Mouse (Mus musculus): ENCODE measurements around the gene Slc22a4. TPM values are rescaled to one million over a fixed set of nuclear protein-coding genes. Genes with fewer than 3 reads are reported as not detected.

Gene Slc22a4
- 1 to 10 TPM; 4.2 to 4.6 TPM for total RNA-seq (2021)

GRCm38 (mm10) chr11:54028044-54028951, at the start of gene Slc22a4:
Gene Slc22a4, minus strand, starts transcription at chr11:54028090.
- peak; percentile 78 to 80 for DNase-seq
- intact Hi-C loops (cut with DNase I) = loop anchor here (2.0 kb wide), 1 partner anchor 25 kb away; no protein-coding TSS in a partner anchor

GRCm38 (mm10) chr11:54076101-54076500, 48.2 kb upstream of the Slc22a4 start:
- intact Hi-C loops (cut with DNase I) = no loop called here
- DNase-seq = no peak

- intact Hi-C loops (cut with DNase I) = no loop called here
These were observed 47.5 kb upstream of the Slc22a4 start for GRCm38 (mm10) chr11:54075353-54075752.

GRCm38 (mm10) chr11:54073291-54073690, 45.4 kb upstream of the Slc22a4 start:
- intact Hi-C loops (cut with DNase I) = no loop called here
- DNase-seq = no peak

More at GRCm38 (mm10) chr11:54075353-54075752, 47.5 kb upstream of the Slc22a4 start:
- DNase-seq = no peak

- no peak for DNase-seq
- intact Hi-C loops (cut with DNase I) = no loop called here
These were observed 44.0 kb upstream of the Slc22a4 start for GRCm38 (mm10) chr11:54071726-54072445.

- DNase-seq = peak in 1 of 2 experiments; percentile 62
- intact Hi-C loops (cut with DNase I) = no loop called here
These were observed 40.9 kb upstream of the Slc22a4 start, which contains the start of gene Pdlim4 for GRCm38 (mm10) chr11:54068520-54069371. Gene Pdlim4, minus strand, starts transcription at chr11:54069014.

- no peak for DNase-seq
- intact Hi-C loops (cut with DNase I) = no loop called here
These were observed 40.2 kb upstream of the Slc22a4 start for GRCm38 (mm10) chr11:54067996-54068519.

- DNase-seq = no peak
- intact Hi-C loops (cut with DNase I) = no loop called here
These were observed 39.6 kb upstream of the Slc22a4 start for GRCm38 (mm10) chr11:54067318-54067995.

- intact Hi-C loops (cut with DNase I) = no loop called here
- no peak for DNase-seq
These were observed 38.5 kb upstream of the Slc22a4 start for GRCm38 (mm10) chr11:54066400-54066799.

- DNase-seq = no peak
- intact Hi-C loops (cut with DNase I) = no loop called here
These were observed 38.0 kb upstream of the Slc22a4 start for GRCm38 (mm10) chr11:54065915-54066178.

- intact Hi-C loops (cut with DNase I) = no loop called here
- DNase-seq = peak in 1 of 2 experiments; percentile 31
These were observed 37.4 kb upstream of the Slc22a4 start for GRCm38 (mm10) chr11:54065106-54065914.

GRCm38 (mm10) chr11:54064412-54064978, 36.6 kb upstream of the Slc22a4 start:
- DNase-seq = no peak

GRCm38 (mm10) chr11:54063472-54063775, 35.5 kb upstream of the Slc22a4 start:
- intact Hi-C loops (cut with DNase I) = no loop called here

More at GRCm38 (mm10) chr11:54064412-54064978, 36.6 kb upstream of the Slc22a4 start:
- intact Hi-C loops (cut with DNase I) = no loop called here

GRCm38 (mm10) chr11:54062753-54063471, 35.0 kb upstream of the Slc22a4 start:
- DNase-seq = no peak
- intact Hi-C loops (cut with DNase I) = no loop called here

More at GRCm38 (mm10) chr11:54063472-54063775, 35.5 kb upstream of the Slc22a4 start:
- DNase-seq = no peak

GRCm38 (mm10) chr11:54062086-54062752, 34.3 kb upstream of the Slc22a4 start:
- peak; percentile 61 to 69 for DNase-seq
- intact Hi-C loops (cut with DNase I) = no loop called here

GRCm38 (mm10) chr11:54060316-54060715, 32.4 kb upstream of the Slc22a4 start:
- peak; percentile 45 to 53 for DNase-seq
- intact Hi-C loops (cut with DNase I) = no loop called here

GRCm38 (mm10) chr11:54059526-54059925, 31.6 kb upstream of the Slc22a4 start:
- no peak for DNase-seq
- intact Hi-C loops (cut with DNase I) = no loop called here

- peak in 1 of 2 experiments; percentile 22 for DNase-seq
- intact Hi-C loops (cut with DNase I) = no loop called here
These were observed 30.8 kb upstream of the Slc22a4 start for GRCm38 (mm10) chr11:54058643-54059042.

Data from heart, postnatal 36 days (tissue).